In the genomic region with DNA sequence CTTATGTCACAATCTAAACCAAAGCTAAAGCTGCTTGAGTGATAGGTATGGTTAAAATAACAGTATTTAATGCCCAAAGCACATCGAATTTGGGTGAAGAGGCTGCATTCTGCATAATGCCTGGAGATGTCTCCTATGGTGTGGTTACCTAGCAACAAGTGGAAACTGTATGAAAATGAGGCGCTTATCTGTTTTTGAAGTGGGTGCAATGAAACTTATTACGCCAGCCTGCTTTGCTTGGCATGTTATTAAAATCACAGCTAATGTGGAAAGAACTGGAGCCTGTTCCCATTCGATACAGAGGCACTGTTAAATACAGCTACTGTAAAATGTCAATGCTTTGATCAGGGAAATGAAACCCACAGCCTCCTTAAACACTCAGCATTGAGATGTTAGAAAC, we compare ENCODE assay signal across 28 mouse cellular contexts.
DNase-seq lines count a peak whose midpoint lies in the region; ATAC-seq and TF ChIP-seq lines count a peak whose summit lies in the region.
"Had no signal": no experiment of that assay in that cellular context is flagged by ENCODE, and none has a peak within 500 bp of the region (broad histone marks: within the 10 kb centered on the region; RNA-seq: fewer than 3 reads in every experiment).

No protein-coding gene starts in this region.

- ATAC-seq in midbrain, embryonic 15.5 days (replicated peaks), result 0 out of 2 replicates have a peak, but pooled peaks have one; percentile 42
- ATAC-seq: CD4-positive, CD25-positive, alpha-beta regulatory T cell, adult 4 months; forebrain, embryonic 13.5 days; hindbrain, embryonic 16.5 days; inflammation-experienced regulatory T-cells, adult 6 months; intestine, embryonic 16.5 days had no signal

- peak overlapping the region; percentile 52 for H3K27ac ChIP-seq in layer of hippocampus, adult 2 months
- peak overlapping the region; percentile 45 for H3K27ac ChIP-seq in midbrain, embryonic 15.5 days
- H3K27ac ChIP-seq in midbrain, embryonic 10.5 days (replicated peaks), result no peak overlapping the region
- H3K27ac ChIP-seq: embryonic facial prominence, embryonic 10.5 days; embryonic facial prominence, embryonic 13.5 days; heart, embryonic 15.5 days had no signal

- peaks cover 43% of the 10 kb centered on the region for H3K4me1 ChIP-seq in midbrain, embryonic 15.5 days
- H3K4me1 ChIP-seq in midbrain, embryonic 10.5 days, result peaks cover 16% of the 10 kb centered on the region

- H3K9me3 ChIP-seq in midbrain, embryonic 15.5 days, result no peaks in the 10 kb centered on the region
- no peaks in the 10 kb centered on the region for H3K9me3 ChIP-seq in midbrain, embryonic 10.5 days (replicated peaks)
- H3K9me3 ChIP-seq: embryonic facial prominence, embryonic 10.5 days; embryonic facial prominence, embryonic 13.5 days; forebrain, embryonic 13.5 days; heart, embryonic 12.5 days; heart, embryonic 15.5 days; hindbrain, embryonic 10.5 days had no signal

- TF ChIP-seq CTCF in layer of hippocampus, adult 2 months (conservative IDR thresholded peaks at IDR 0.05), result no peak

- DNase-seq in heart, adult 11 months, result peak; percentile 27
- no peak for DNase-seq in heart, adult 8-10 months (ENCODE audit: low spot score)
- no peak for DNase-seq in layer of hippocampus, adult 2 months (ENCODE audit: low spot score in 2 of 2)
- no peak for DNase-seq in layer of hippocampus, postnatal 25 days (ENCODE audit: extremely low spot score in 1 of 2, low spot score in 1 of 2)
- DNase-seq in midbrain, embryonic 10.5 days (ENCODE audit: low spot score), result no peak
- DNase-seq in lung, postnatal 25 days (ENCODE audit: low spot score), result no peak
- DNase-seq: adrenal gland, adult 2 months; adrenal gland, postnatal 14 days; cerebellum, adult 11-12 months; cerebellum, adult 8-10 months; cerebellum, postnatal 36 days; embryo, embryonic 11 days; gastrocnemius, postnatal 10 days; gastrocnemius, postnatal 36 days; heart, postnatal 10 days; heart, postnatal 36 days had no signal

- H3K4me3 ChIP-seq in layer of hippocampus, adult 2 months, result no peak overlapping the region
- no peak overlapping the region for H3K4me3 ChIP-seq in midbrain, embryonic 15.5 days
- H3K4me3 ChIP-seq in midbrain, embryonic 10.5 days, result no peak overlapping the region
- H3K4me3 ChIP-seq: embryonic facial prominence, embryonic 10.5 days; embryonic facial prominence, embryonic 13.5 days; erythroblast, embryonic 14.5 days; forebrain, embryonic 13.5 days; heart, embryonic 12.5 days; heart, embryonic 15.5 days; hindbrain, embryonic 10.5 days had no signal

- no peaks in the 10 kb centered on the region for H3K27me3 ChIP-seq in midbrain, embryonic 15.5 days (replicated peaks)
- H3K27me3 ChIP-seq in midbrain, embryonic 10.5 days (ENCODE audit: low read depth, poor library complexity, severe bottlenecking), result no peaks in the 10 kb centered on the region
- H3K27me3 ChIP-seq: forebrain, embryonic 13.5 days; heart, embryonic 12.5 days; heart, embryonic 15.5 days had no signal

- no peaks in the 10 kb centered on the region for H3K36me3 ChIP-seq in midbrain, embryonic 15.5 days (replicated peaks)
- no peaks in the 10 kb centered on the region for H3K36me3 ChIP-seq in midbrain, embryonic 10.5 days
- H3K36me3 ChIP-seq: embryonic facial prominence, embryonic 10.5 days; embryonic facial prominence, embryonic 13.5 days; heart, embryonic 12.5 days; heart, embryonic 15.5 days; hindbrain, embryonic 10.5 days had no signal

- H3K9ac ChIP-seq in midbrain, embryonic 15.5 days, result no peak overlapping the region
- H3K9ac ChIP-seq: embryonic facial prominence, embryonic 13.5 days; forebrain, embryonic 13.5 days; heart, embryonic 12.5 days; heart, embryonic 15.5 days had no signal

- WGBS in midbrain, embryonic 15.5 days, result 18% methylated on average over 4 of the region's 4 CpGs
- WGBS in midbrain, embryonic 10.5 days, result 75% methylated on average over 4 of the region's 4 CpGs

- H3K4me2 ChIP-seq in midbrain, embryonic 15.5 days, result no peak overlapping the region
- H3K4me2 ChIP-seq: embryonic facial prominence, embryonic 13.5 days; forebrain, embryonic 13.5 days; heart, embryonic 12.5 days; heart, embryonic 15.5 days had no signal
